Mouse (Mus musculus): ENCODE data around the gene Uggt1. TPM values are rescaled to one million over a fixed set of nuclear protein-coding genes. Genes with fewer than 3 reads are reported as not detected.

The Uggt1 gene
- polyA plus RNA-seq, 1 experiment = 0.18 TPM

GRCm38 (mm10) chr1:36133647-36134046 lies 110.9 kb downstream of the Uggt1 start:
- peaks cover 54% of the 10 kb centered on the region for H3K4me1 ChIP-seq (ENCODE audit: control insufficient read depth)
- peaks cover 5% of the 10 kb centered on the region for H3K36me3 ChIP-seq (ENCODE audit: control insufficient read depth)
- no peaks in the 10 kb centered on the region for H3K9me3 ChIP-seq (ENCODE audit: control insufficient read depth, low read length)
- TF ChIP-seq GATA1 (IDR thresholded peaks at IDR 0.05; ENCODE audit: low read length) = no peak
- no peak for TF ChIP-seq TAL1 (IDR thresholded peaks at IDR 0.05; ENCODE audit: low read length)
- no peak overlapping the region for H3K4me3 ChIP-seq (replicated peaks)
- 0 out of 2 replicates have a peak, but pooled peaks cover 2% of the 10 kb centered on the region for H3K27me3 ChIP-seq (ENCODE audit: control insufficient read depth)

GRCm38 (mm10) chr1:36133041-36133440 lies 111.5 kb downstream of the Uggt1 start:
- peaks cover 5% of the 10 kb centered on the region for H3K36me3 ChIP-seq (ENCODE audit: control insufficient read depth)
- TF ChIP-seq GATA1 (IDR thresholded peaks at IDR 0.05; ENCODE audit: low read length) (no peak), TAL1 (IDR thresholded peaks at IDR 0.05; ENCODE audit: low read length) (no peak)
- H3K4me3 ChIP-seq (replicated peaks) = peak overlapping the region; percentile 62
- H3K4me1 ChIP-seq (ENCODE audit: control insufficient read depth) = peaks cover 58% of the 10 kb centered on the region
- no peaks in the 10 kb centered on the region for H3K9me3 ChIP-seq (ENCODE audit: control insufficient read depth, low read length)
- 0 out of 2 replicates have a peak, but pooled peaks cover 2% of the 10 kb centered on the region for H3K27me3 ChIP-seq (ENCODE audit: control insufficient read depth)

GRCm38 (mm10) chr1:36132211-36132610 lies 112.3 kb downstream of the Uggt1 start:
- Histone ChIP-seq H3K9me3 (ENCODE audit: control insufficient read depth, low read length) (no peaks in the 10 kb centered on the region), H3K4me3 (replicated peaks) (peak overlapping the region; percentile 62), H3K27me3 (ENCODE audit: control insufficient read depth) (0 out of 2 replicates have a peak, but pooled peaks cover 2% of the 10 kb centered on the region), H3K36me3 (ENCODE audit: control insufficient read depth) (peaks cover 5% of the 10 kb centered on the region), H3K4me1 (ENCODE audit: control insufficient read depth) (peaks cover 61% of the 10 kb centered on the region)
- TF ChIP-seq TAL1 (IDR thresholded peaks at IDR 0.05; ENCODE audit: low read length) (no peak), GATA1 (IDR thresholded peaks at IDR 0.05; ENCODE audit: low read length) (no peak)

- Histone ChIP-seq H3K4me1 (ENCODE audit: control insufficient read depth) (peaks cover 65% of the 10 kb centered on the region), H3K36me3 (ENCODE audit: control insufficient read depth) (peaks cover 5% of the 10 kb centered on the region), H3K4me3 (replicated peaks) (peak overlapping the region; percentile 62), H3K27me3 (ENCODE audit: control insufficient read depth) (0 out of 2 replicates have a peak, but pooled peaks cover 2% of the 10 kb centered on the region), H3K9me3 (ENCODE audit: control insufficient read depth, low read length) (no peaks in the 10 kb centered on the region)
- TF ChIP-seq GATA1 (IDR thresholded peaks at IDR 0.05; ENCODE audit: low read length) = no peak
- no peak for TF ChIP-seq TAL1 (IDR thresholded peaks at IDR 0.05; ENCODE audit: low read length)
Observed at GRCm38 (mm10) chr1:36131766-36132165, 112.8 kb downstream of the Uggt1 start.

- Histone ChIP-seq H3K27me3 (ENCODE audit: control insufficient read depth) (0 out of 2 replicates have a peak, but pooled peaks cover 2% of the 10 kb centered on the region), H3K4me3 (replicated peaks) (peak overlapping the region; percentile 62), H3K36me3 (ENCODE audit: control insufficient read depth) (peaks cover 5% of the 10 kb centered on the region), H3K9me3 (ENCODE audit: control insufficient read depth, low read length) (no peaks in the 10 kb centered on the region), H3K4me1 (ENCODE audit: control insufficient read depth) (peaks cover 68% of the 10 kb centered on the region)
- TF ChIP-seq GATA1 (IDR thresholded peaks at IDR 0.05; ENCODE audit: low read length) = no peak
- no peak for TF ChIP-seq TAL1 (IDR thresholded peaks at IDR 0.05; ENCODE audit: low read length)
Observed at GRCm38 (mm10) chr1:36131154-36131553, 113.4 kb downstream of the Uggt1 start.

- TF ChIP-seq TAL1 (IDR thresholded peaks at IDR 0.05; ENCODE audit: low read length) = peak; percentile 66
- TF ChIP-seq GATA1 (IDR thresholded peaks at IDR 0.05; ENCODE audit: low read length) = peak; percentile 77
- H3K4me1 ChIP-seq (ENCODE audit: control insufficient read depth) = peaks cover 68% of the 10 kb centered on the region
- H3K4me3 ChIP-seq (replicated peaks) = peak overlapping the region; percentile 0
- H3K36me3 ChIP-seq (ENCODE audit: control insufficient read depth) = peaks cover 5% of the 10 kb centered on the region
- H3K9me3 ChIP-seq (ENCODE audit: control insufficient read depth, low read length) = no peaks in the 10 kb centered on the region
- H3K27me3 ChIP-seq (ENCODE audit: control insufficient read depth) = 0 out of 2 replicates have a peak, but pooled peaks cover 2% of the 10 kb centered on the region
Observed at GRCm38 (mm10) chr1:36130307-36131035, 114.0 kb downstream of the Uggt1 start.

GRCm38 (mm10) chr1:36129881-36130280 lies 114.6 kb downstream of the Uggt1 start:
- Histone ChIP-seq H3K4me3 (replicated peaks) (no peak overlapping the region), H3K36me3 (ENCODE audit: control insufficient read depth) (peaks cover 5% of the 10 kb centered on the region), H3K27me3 (ENCODE audit: control insufficient read depth) (no peaks in the 10 kb centered on the region), H3K9me3 (ENCODE audit: control insufficient read depth, low read length) (no peaks in the 10 kb centered on the region), H3K4me1 (ENCODE audit: control insufficient read depth) (peaks cover 68% of the 10 kb centered on the region)
- TF ChIP-seq TAL1 (IDR thresholded peaks at IDR 0.05; ENCODE audit: low read length) = no peak
- TF ChIP-seq GATA1 (IDR thresholded peaks at IDR 0.05; ENCODE audit: low read length) = no peak

- H3K27me3 ChIP-seq (ENCODE audit: control insufficient read depth) = peaks cover 5% of the 10 kb centered on the region
- no peak overlapping the region for H3K4me3 ChIP-seq (replicated peaks)
- H3K9me3 ChIP-seq (ENCODE audit: control insufficient read depth, low read length) = peaks cover 5% of the 10 kb centered on the region
- peaks cover 66% of the 10 kb centered on the region for H3K4me1 ChIP-seq (ENCODE audit: control insufficient read depth)
- peaks cover 5% of the 10 kb centered on the region for H3K36me3 ChIP-seq (ENCODE audit: control insufficient read depth)
- TF ChIP-seq GATA1 (IDR thresholded peaks at IDR 0.05; ENCODE audit: low read length) (no peak), TAL1 (IDR thresholded peaks at IDR 0.05; ENCODE audit: low read length) (no peak)
Observed at GRCm38 (mm10) chr1:36129126-36129525, 115.4 kb downstream of the Uggt1 start.

GRCm38 (mm10) chr1:36125076-36125475 lies 119.4 kb downstream of the Uggt1 start:
- Histone ChIP-seq H3K4me1 (ENCODE audit: control insufficient read depth) (peaks cover 32% of the 10 kb centered on the region), H3K36me3 (ENCODE audit: control insufficient read depth) (no peaks in the 10 kb centered on the region), H3K4me3 (replicated peaks) (no peak overlapping the region), H3K9me3 (ENCODE audit: control insufficient read depth, low read length) (peaks cover 6% of the 10 kb centered on the region), H3K27me3 (ENCODE audit: control insufficient read depth) (peaks cover 14% of the 10 kb centered on the region)
- TF ChIP-seq GATA1 (IDR thresholded peaks at IDR 0.05; ENCODE audit: low read length) (no peak), TAL1 (IDR thresholded peaks at IDR 0.05; ENCODE audit: low read length) (no peak)
